Mouse (Mus musculus): ENCODE data around the gene Smo. TPM values are rescaled to one million over a fixed set of nuclear protein-coding genes. Genes with fewer than 3 reads are reported as not detected.

Gene Smo
- polyA plus RNA-seq, 2 experiments: 2.2 to 5.0 TPM

GRCm38 (mm10) chr6:29802979-29803378 is 67.7 kb downstream of the Smo start:
- TF ChIP-seq EP300 (IDR thresholded peaks at IDR 0.05; ENCODE audit: low read depth) (no peak), CTCF (IDR thresholded peaks at IDR 0.05; ENCODE audit: low read depth) (no peak)
- Histone ChIP-seq H3K4me3 (ENCODE audit: insufficient read depth in 1 of 2, low read depth in 2 of 2, low read length in 2 of 2) (no peak overlapping the region), H3K4me2 (ENCODE audit: low read depth) (no peak overlapping the region), H3K27me3 (ENCODE audit: control insufficient read depth, insufficient read depth, low read length) (no peaks in the 10 kb centered on the region), H3K4me1 (replicated peaks; ENCODE audit: control insufficient read depth in 2 of 2, insufficient read depth in 2 of 2, low read length in 1 of 2) (no peaks in the 10 kb centered on the region), H3K36me3 (replicated peaks; ENCODE audit: control insufficient read depth, insufficient read depth, low read depth) (no peaks in the 10 kb centered on the region), H3K27ac (no peak overlapping the region), H3K9me3 (ENCODE audit: control insufficient read depth, low read length) (no peaks in the 10 kb centered on the region), H3K9ac (replicated peaks) (no peak overlapping the region)
- 70% methylated on average over 1 of the region's 1 CpGs for WGBS (ENCODE audit: insufficient replicate concordance)
- ATAC-seq (ENCODE audit: insufficient read depth): no peak
- DNase-seq (ENCODE audit: low read depth in 3 of 3, low spot score in 3 of 3): no peak

- H3K27ac ChIP-seq: no peak overlapping the region
- no peaks in the 10 kb centered on the region for H3K9me3 ChIP-seq (ENCODE audit: control insufficient read depth, low read length)
- TF ChIP-seq EP300 (IDR thresholded peaks at IDR 0.05; ENCODE audit: low read depth) (no peak), CTCF (IDR thresholded peaks at IDR 0.05; ENCODE audit: low read depth) (no peak)
- H3K27me3 ChIP-seq (ENCODE audit: control insufficient read depth, insufficient read depth, low read length): no peaks in the 10 kb centered on the region
- no peaks in the 10 kb centered on the region for H3K4me1 ChIP-seq (replicated peaks; ENCODE audit: control insufficient read depth in 2 of 2, insufficient read depth in 2 of 2, low read length in 1 of 2)
- H3K9ac ChIP-seq (replicated peaks): no peak overlapping the region
- DNase-seq (ENCODE audit: low read depth in 3 of 3, low spot score in 3 of 3): no peak
- H3K4me2 ChIP-seq (ENCODE audit: low read depth): no peak overlapping the region
- 47% methylated on average over 3 of the region's 3 CpGs for WGBS (ENCODE audit: insufficient replicate concordance)
- no peak overlapping the region for H3K4me3 ChIP-seq (ENCODE audit: insufficient read depth in 1 of 2, low read depth in 2 of 2, low read length in 2 of 2)
- ATAC-seq (ENCODE audit: insufficient read depth): no peak
- H3K36me3 ChIP-seq (replicated peaks; ENCODE audit: control insufficient read depth, insufficient read depth, low read depth): no peaks in the 10 kb centered on the region
Measured at GRCm38 (mm10) chr6:29804006-29804405, 68.7 kb downstream of the Smo start.

GRCm38 (mm10) chr6:29805381-29805780 is 70.1 kb downstream of the Smo start:
- no peaks in the 10 kb centered on the region for H3K4me1 ChIP-seq (replicated peaks; ENCODE audit: control insufficient read depth in 2 of 2, insufficient read depth in 2 of 2, low read length in 1 of 2)
- H3K9me3 ChIP-seq (ENCODE audit: control insufficient read depth, low read length): no peaks in the 10 kb centered on the region
- 71% methylated on average over 2 of the region's 2 CpGs for WGBS (ENCODE audit: insufficient replicate concordance)
- TF ChIP-seq EP300 (IDR thresholded peaks at IDR 0.05; ENCODE audit: low read depth) (no peak), CTCF (IDR thresholded peaks at IDR 0.05; ENCODE audit: low read depth) (no peak)
- H3K36me3 ChIP-seq (replicated peaks; ENCODE audit: control insufficient read depth, insufficient read depth, low read depth): no peaks in the 10 kb centered on the region
- no peaks in the 10 kb centered on the region for H3K27me3 ChIP-seq (ENCODE audit: control insufficient read depth, insufficient read depth, low read length)
- no peak overlapping the region for H3K4me2 ChIP-seq (ENCODE audit: low read depth)
- no peak overlapping the region for H3K9ac ChIP-seq (replicated peaks)
- no peak overlapping the region for H3K4me3 ChIP-seq (ENCODE audit: insufficient read depth in 1 of 2, low read depth in 2 of 2, low read length in 2 of 2)
- DNase-seq (ENCODE audit: low read depth in 3 of 3, low spot score in 3 of 3) (no peak), ATAC-seq (ENCODE audit: insufficient read depth) (no peak)
- no peak overlapping the region for H3K27ac ChIP-seq

Other genes with a start within 250 kb of the Smo start
- gene Kcp, start 227.6 kb upstream of the Smo start, polyA plus RNA-seq (2012; rRNA removed): 2.0 and 2.6 TPM in 2 replicates
- 0.67 and 1.2 TPM in 2 replicates for gene Kcp, start 227.6 kb upstream of the Smo start, polyA plus RNA-seq (2014; fragmentation: Nextera tagmentation; extraction: Ambion mirVana)
- gene Irf5, start 208.9 kb upstream of the Smo start, polyA plus RNA-seq (2012; rRNA removed): 5.7 and 6.4 TPM in 2 replicates
- 5.5 and 6.8 TPM in 2 replicates for gene Irf5, start 208.9 kb upstream of the Smo start, polyA plus RNA-seq (2014; fragmentation: Nextera tagmentation; extraction: Ambion mirVana)
- gene Tnpo3, start 125.6 kb upstream of the Smo start, polyA plus RNA-seq (2012; rRNA removed): 20.6 and 27.8 TPM in 2 replicates
- 30.5 and 36.4 TPM in 2 replicates for gene Tnpo3, start 125.6 kb upstream of the Smo start, polyA plus RNA-seq (2014; fragmentation: Nextera tagmentation; extraction: Ambion mirVana)
- 97.2 and 108 TPM in 2 replicates for gene Tspan33, start 41.3 kb upstream of the Smo start, polyA plus RNA-seq (2012; rRNA removed)
- 76.1 and 96.6 TPM in 2 replicates for gene Tspan33, start 41.3 kb upstream of the Smo start, polyA plus RNA-seq (2014; fragmentation: Nextera tagmentation; extraction: Ambion mirVana)
- gene Ahcyl2, start 32.5 kb downstream of the Smo start, polyA plus RNA-seq (2012; rRNA removed): 3.5 and 4.2 TPM in 2 replicates
- gene Ahcyl2, start 32.5 kb downstream of the Smo start, polyA plus RNA-seq (2014; fragmentation: Nextera tagmentation; extraction: Ambion mirVana): 3.2 and 3.9 TPM in 2 replicates
- 0.36 and 0.41 TPM in 2 replicates for gene Strip2, start 181.5 kb downstream of the Smo start, polyA plus RNA-seq (2012; rRNA removed)
- gene Strip2, start 181.5 kb downstream of the Smo start, polyA plus RNA-seq (2014; fragmentation: Nextera tagmentation; extraction: Ambion mirVana): 0.42 and 0.77 TPM in 2 replicates